Mouse (Mus musculus): Measurements from ENCODE around the gene Gm11237.
"Not testable (repeated sequence)": the region's sequence is repeated elsewhere in the genome, so short reads cannot be mapped to it uniquely, and the experiment has no call there.

GRCm38 (mm10) chr4:73622684-73623083 is at the start of gene Gm11237:
- not testable (repeated sequence) for TF ChIP-seq EP300 (IDR thresholded peaks at IDR 0.05; ENCODE audit: insufficient read depth, low read depth, low read length); POLR2A (IDR thresholded peaks at IDR 0.05; ENCODE audit: insufficient read depth, low read length)

Measured in ES-Bruce4 (cell line).